Mouse (Mus musculus) left cerebral cortex, adult 18-20 months (tissue): ENCODE data around the gene Ptk6. TPM values are rescaled to one million over a fixed set of nuclear protein-coding genes. Genes with fewer than 3 reads are reported as not detected.

ENCODE experiments used
- DNase-seq, 2 experiments: peaks; one replicate each; pipeline ENCODE4 v3.0.0; 2021 to 2022; ENCODE audit warnings: low spot score in 2 of 2, mixed read lengths in 1 of 2
- long read RNA-seq, 2 experiments: library from polyadenylated mRNA; stranded (forward); transcript quantifications; one replicate each; pipeline ENCODE4 v2.0.0; 2021
- total RNA-seq, 2 experiments: library from RNA; stranded (reverse); gene quantifications; 2 replicates each; pipeline ENCODE4 v1.2.3; 2021

Gene Ptk6
- not detected for total RNA-seq
- long read RNA-seq, experiment 1, result 0 reads
- long read RNA-seq, experiment 2, result 0 reads

GRCm38 (mm10) chr2:181202422-181202821 lies at the start of gene Ptk6:
Gene Ptk6, minus strand, starts transcription at chr2:181202789.
- no peak for DNase-seq

- no peak for DNase-seq
These were observed 49.3 kb upstream of the Ptk6 start for GRCm38 (mm10) chr2:181251841-181252240.

- DNase-seq, result no peak
These were observed 46.6 kb upstream of the Ptk6 start for GRCm38 (mm10) chr2:181249217-181249616.

- DNase-seq, result no peak
These were observed 42.4 kb upstream of the Ptk6 start for GRCm38 (mm10) chr2:181245031-181245430.

GRCm38 (mm10) chr2:181243706-181244394 lies 41.3 kb upstream of the Ptk6 start:
- no peak for DNase-seq

- DNase-seq, result no peak
These were observed 39.7 kb upstream of the Ptk6 start for GRCm38 (mm10) chr2:181242314-181242665.

- no peak for DNase-seq
These were observed 39.2 kb upstream of the Ptk6 start, which contains the start of gene Helz2 for GRCm38 (mm10) chr2:181241602-181242313. Gene Helz2, minus strand, starts transcription at chr2:181242027.

GRCm38 (mm10) chr2:181240806-181241440 lies 38.3 kb upstream of the Ptk6 start:
- DNase-seq, result no peak

GRCm38 (mm10) chr2:181239261-181239660 lies 36.7 kb upstream of the Ptk6 start:
- DNase-seq, result no peak

GRCm38 (mm10) chr2:181238861-181239260 lies 36.3 kb upstream of the Ptk6 start:
- DNase-seq, result no peak

- DNase-seq, result no peak
These were observed 35.6 kb upstream of the Ptk6 start for GRCm38 (mm10) chr2:181238091-181238610.

- no peak for DNase-seq
These were observed 34.8 kb upstream of the Ptk6 start for GRCm38 (mm10) chr2:181237251-181238014.

GRCm38 (mm10) chr2:181235681-181236566 lies 33.3 kb upstream of the Ptk6 start:
- DNase-seq, result no peak

- no peak for DNase-seq
These were observed 32.1 kb upstream of the Ptk6 start for GRCm38 (mm10) chr2:181234680-181235079.

GRCm38 (mm10) chr2:181233443-181233842 lies 30.9 kb upstream of the Ptk6 start:
- DNase-seq, result no peak

GRCm38 (mm10) chr2:181231171-181231570 lies 28.6 kb upstream of the Ptk6 start:
- DNase-seq, result no peak

GRCm38 (mm10) chr2:181228335-181228734 lies 25.7 kb upstream of the Ptk6 start:
- no peak for DNase-seq

GRCm38 (mm10) chr2:181227122-181227521 lies 24.5 kb upstream of the Ptk6 start:
- DNase-seq, result no peak

- DNase-seq, result no peak
These were observed 22.4 kb upstream of the Ptk6 start for GRCm38 (mm10) chr2:181224994-181225393.

GRCm38 (mm10) chr2:181220361-181220760 lies 17.8 kb upstream of the Ptk6 start:
- DNase-seq, result no peak
